Mouse (Mus musculus): ENCODE data around the gene Lcn2. TPM values are rescaled to one million over a fixed set of nuclear protein-coding genes. Genes with fewer than 3 reads are reported as not detected.

Gene Lcn2
- polyA plus RNA-seq, 1 experiment: 2.4 TPM

DNA sequence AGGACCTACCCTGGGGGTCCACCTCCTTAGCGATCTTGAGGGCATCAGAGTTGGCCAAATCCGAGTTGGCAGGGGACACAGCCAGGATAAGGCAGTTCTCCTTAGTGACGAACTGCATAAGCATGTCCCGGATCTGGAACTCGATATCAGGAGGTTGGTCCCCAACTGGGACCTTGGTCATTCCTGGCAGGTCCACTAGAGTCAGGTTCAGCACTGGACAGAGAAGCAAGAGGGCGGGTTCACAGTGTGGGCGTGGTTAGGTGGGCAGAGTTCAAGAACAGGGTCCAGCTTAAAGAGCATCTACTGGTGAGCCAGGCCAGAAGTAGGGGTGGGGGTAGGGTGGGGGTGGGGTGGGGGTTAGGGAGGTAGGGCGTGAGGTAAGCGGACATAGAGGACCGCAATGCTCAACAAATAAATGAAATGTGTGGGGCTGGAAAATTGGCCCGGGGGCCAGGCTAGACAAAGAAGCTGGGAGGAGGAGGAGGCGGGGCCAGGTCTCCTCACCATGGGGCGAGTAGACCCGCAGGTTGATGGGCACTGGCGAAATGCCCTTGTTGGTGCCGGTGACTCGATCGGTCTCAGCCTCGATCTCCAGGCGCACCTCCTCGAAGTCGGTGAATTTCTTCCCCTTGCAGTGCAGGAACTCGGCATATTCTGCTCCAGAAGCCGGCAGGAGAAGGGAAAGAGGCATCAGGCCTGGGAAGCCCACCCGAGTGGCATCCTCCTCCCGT is 48.0 kb downstream of the Lcn2 start:
- Histone ChIP-seq H3K4me3 (ENCODE audit: insufficient read depth, low read length) (no peak overlapping the region), H3K27ac (ENCODE audit: insufficient read depth, low read depth, low read length) (no peak overlapping the region), H3K4me1 (ENCODE audit: control insufficient read depth, insufficient read depth, low read length) (peaks cover 21% of the 10 kb centered on the region)
- TF ChIP-seq CTCF (IDR thresholded peaks at IDR 0.05; ENCODE audit: low read depth, low read length): no peak
- no peak for TF ChIP-seq POLR2A (IDR thresholded peaks at IDR 0.05; ENCODE audit: borderline replicate concordance, low read depth, low read length)

- Histone ChIP-seq H3K4me3 (ENCODE audit: insufficient read depth, low read length) (no peak overlapping the region), H3K27ac (ENCODE audit: insufficient read depth, low read depth, low read length) (no peak overlapping the region), H3K4me1 (ENCODE audit: control insufficient read depth, insufficient read depth, low read length) (no peaks in the 10 kb centered on the region)
- TF ChIP-seq POLR2A (IDR thresholded peaks at IDR 0.05; ENCODE audit: borderline replicate concordance, low read depth, low read length) (no peak), CTCF (IDR thresholded peaks at IDR 0.05; ENCODE audit: low read depth, low read length) (no peak)
Measured at GRCm38 (mm10) chr2:32335888-32336287, 52.2 kb downstream of the Lcn2 start.

Other genes with a start within 250 kb of the Lcn2 start
- gene Prrc2b, start 237.2 kb downstream of the Lcn2 start, polyA plus RNA-seq (2012; ENCODE audit: insufficient read depth, insufficient read length, missing spikeins): 28.6 and 34.9 TPM in 2 replicates
- gene Pomt1, start 151.7 kb downstream of the Lcn2 start, polyA plus RNA-seq (2012; ENCODE audit: insufficient read depth, insufficient read length, missing spikeins): 21.1 and 23.3 TPM in 2 replicates
- 28.7 and 32.9 TPM in 2 replicates for gene Uck1, start 128.1 kb downstream of the Lcn2 start, polyA plus RNA-seq (2012; ENCODE audit: insufficient read depth, insufficient read length, missing spikeins)
- gene Golga2, start 100.9 kb downstream of the Lcn2 start, polyA plus RNA-seq (2012; ENCODE audit: insufficient read depth, insufficient read length, missing spikeins): 44.9 and 47.3 TPM in 2 replicates
- 168 and 170 TPM in 2 replicates for gene Swi5, start 100.2 kb downstream of the Lcn2 start, polyA plus RNA-seq (2012; ENCODE audit: insufficient read depth, insufficient read length, missing spikeins)
- 101 and 103 TPM in 2 replicates for gene Ciz1, start 35.9 kb downstream of the Lcn2 start, polyA plus RNA-seq (2012; ENCODE audit: insufficient read depth, insufficient read length, missing spikeins)
- gene Dnm1, start 34.9 kb downstream of the Lcn2 start, polyA plus RNA-seq (2012; ENCODE audit: insufficient read depth, insufficient read length, missing spikeins): 0.66 and 1.1 TPM in 2 replicates
- 53.8 and 63.3 TPM in 2 replicates for gene 1110008P14Rik, start 6.3 kb downstream of the Lcn2 start, polyA plus RNA-seq (2012; ENCODE audit: insufficient read depth, insufficient read length, missing spikeins)
- 7.4 and 7.9 TPM in 2 replicates for gene Ptges2, start 7.6 kb upstream of the Lcn2 start, polyA plus RNA-seq (2012; ENCODE audit: insufficient read depth, insufficient read length, missing spikeins)
- gene Naif1, start 62.2 kb upstream of the Lcn2 start, polyA plus RNA-seq (2012; ENCODE audit: insufficient read depth, insufficient read length, missing spikeins): 5.5 and 6.0 TPM in 2 replicates
- 4.8 and 6.9 TPM in 2 replicates for gene Slc25a25, start 63.2 kb upstream of the Lcn2 start, polyA plus RNA-seq (2012; ENCODE audit: insufficient read depth, insufficient read length, missing spikeins)
- gene Fam102a, start 147.1 kb upstream of the Lcn2 start, polyA plus RNA-seq (2012; ENCODE audit: insufficient read depth, insufficient read length, missing spikeins): 4.7 and 5.3 TPM in 2 replicates
- 55.6 and 68.0 TPM in 2 replicates for gene Dpm2, start 182.6 kb upstream of the Lcn2 start, polyA plus RNA-seq (2012; ENCODE audit: insufficient read depth, insufficient read length, missing spikeins)
- gene Pip5kl1, start 186.5 kb upstream of the Lcn2 start, polyA plus RNA-seq (2012; ENCODE audit: insufficient read depth, insufficient read length, missing spikeins): not detected in 2 replicates
- not detected in 2 replicates for gene 9430097D07Rik, start 187.4 kb upstream of the Lcn2 start, polyA plus RNA-seq (2012; ENCODE audit: insufficient read depth, insufficient read length, missing spikeins)
- gene St6galnac4, start 198.8 kb upstream of the Lcn2 start, polyA plus RNA-seq (2012; ENCODE audit: insufficient read depth, insufficient read length, missing spikeins): 22.0 and 26.9 TPM in 2 replicates
- 30.7 and 35.3 TPM in 2 replicates for gene St6galnac6, start 211.5 kb upstream of the Lcn2 start, polyA plus RNA-seq (2012; ENCODE audit: insufficient read depth, insufficient read length, missing spikeins)
- gene Ak1, start 233.5 kb upstream of the Lcn2 start, polyA plus RNA-seq (2012; ENCODE audit: insufficient read depth, insufficient read length, missing spikeins): 2.5 and 4.1 TPM in 2 replicates

Measured in bone marrow macrophage, adult 2 months (primary cell).